Mouse (Mus musculus): ENCODE measurements around the gene C1qb. TPM values are rescaled to one million over a fixed set of nuclear protein-coding genes. Genes with fewer than 3 reads are reported as not detected.

Gene C1qb
- total RNA-seq (2021) = 10 to 100 TPM; 41.6 to 44.7 TPM
- long read RNA-seq, experiment 1, transcript C1qb-201 (3 exons, 1,088 nt) = major isoform, 63 of 67 reads
- long read RNA-seq, experiment 1, partial matches to known transcripts = 3 of 67 reads
- long read RNA-seq, experiment 1, other reads (novel, unspliced or antisense) = 1 of 67 reads
- long read RNA-seq, experiment 2, transcript C1qb-201 (3 exons, 1,088 nt) = major isoform, 24 of 27 reads
- long read RNA-seq, experiment 2, partial matches to known transcripts = 3 of 27 reads
- long read RNA-seq, experiment 2, other reads (novel, unspliced or antisense) = 0 of 27 reads

- peak in 1 of 2 experiments; percentile 32 for DNase-seq
- intact Hi-C loops (cut with DNase I) = no loop called here
Measured at GRCm38 (mm10) chr4:136886101-136886500, at the start of gene C1qb. Gene C1qb (minus strand): TSS chr4:136886187.

GRCm38 (mm10) chr4:136934746-136935613 lies 49.0 kb upstream of the C1qb start:
- DNase-seq = peak; percentile 25 to 27
- intact Hi-C loops (cut with DNase I) = no loop called here

- intact Hi-C loops (cut with DNase I) = no loop called here
- no peak for DNase-seq
Measured at GRCm38 (mm10) chr4:136930474-136930873, 44.5 kb upstream of the C1qb start.

- peak in 1 of 2 experiments; percentile 14 for DNase-seq
- intact Hi-C loops (cut with DNase I) = no loop called here
Measured at GRCm38 (mm10) chr4:136928928-136929327, 42.9 kb upstream of the C1qb start.

GRCm38 (mm10) chr4:136925804-136926203 lies 39.8 kb upstream of the C1qb start:
- DNase-seq = no peak
- intact Hi-C loops (cut with DNase I) = no loop called here

GRCm38 (mm10) chr4:136924529-136924928 lies 38.5 kb upstream of the C1qb start:
- intact Hi-C loops (cut with DNase I) = no loop called here
- DNase-seq = peak; percentile 76 to 84

- DNase-seq = no peak
- intact Hi-C loops (cut with DNase I) = no loop called here
Measured at GRCm38 (mm10) chr4:136919526-136919925, 33.5 kb upstream of the C1qb start.

GRCm38 (mm10) chr4:136918834-136919233 lies 32.8 kb upstream of the C1qb start:
- DNase-seq = no peak
- intact Hi-C loops (cut with DNase I) = no loop called here

- DNase-seq = no peak
Measured at GRCm38 (mm10) chr4:136917165-136917524, 31.2 kb upstream of the C1qb start.

GRCm38 (mm10) chr4:136916359-136917164 lies 30.6 kb upstream of the C1qb start:
- intact Hi-C loops (cut with DNase I) = no loop called here
- no peak for DNase-seq

More at GRCm38 (mm10) chr4:136917165-136917524, 31.2 kb upstream of the C1qb start:
- intact Hi-C loops (cut with DNase I) = no loop called here

GRCm38 (mm10) chr4:136912841-136913240 lies 26.9 kb upstream of the C1qb start:
- no peak for DNase-seq
- intact Hi-C loops (cut with DNase I) = no loop called here

GRCm38 (mm10) chr4:136911804-136912203 lies 25.8 kb upstream of the C1qb start:
- no peak for DNase-seq
- intact Hi-C loops (cut with DNase I) = no loop called here

- DNase-seq = no peak
- intact Hi-C loops (cut with DNase I) = no loop called here
Measured at GRCm38 (mm10) chr4:136911211-136911646, 25.2 kb upstream of the C1qb start.

- no peak for DNase-seq
- intact Hi-C loops (cut with DNase I) = loop anchor here (1.0 to 5.0 kb wide), 2 partner anchors 74 to 164 kb away; no protein-coding TSS in a partner anchor
Measured at GRCm38 (mm10) chr4:136907809-136908208, 21.8 kb upstream of the C1qb start.

GRCm38 (mm10) chr4:136907033-136907432 lies 21.0 kb upstream of the C1qb start:
- intact Hi-C loops (cut with DNase I) = loop anchor here (1.0 to 5.0 kb wide), 2 partner anchors 75 to 165 kb away; no protein-coding TSS in a partner anchor

GRCm38 (mm10) chr4:136904767-136905539 lies 19.0 kb upstream of the C1qb start:
- no peak for DNase-seq
- intact Hi-C loops (cut with DNase I) = loop anchor here (5.0 kb wide), 1 partner anchor 77 kb away; no protein-coding TSS in a partner anchor

More at GRCm38 (mm10) chr4:136907033-136907432, 21.0 kb upstream of the C1qb start:
- peak; percentile 51 to 78 for DNase-seq

GRCm38 (mm10) chr4:136899154-136899553 lies 13.2 kb upstream of the C1qb start:
- no peak for DNase-seq
- intact Hi-C loops (cut with DNase I) = no loop called here

GRCm38 (mm10) chr4:136898637-136899036 lies 12.7 kb upstream of the C1qb start, which contains the start of gene C1qa:
Gene C1qa (minus strand): TSS chr4:136898803.
- intact Hi-C loops (cut with DNase I) = no loop called here
- peak in 1 of 2 experiments; percentile 19 for DNase-seq

- DNase-seq = no peak
- intact Hi-C loops (cut with DNase I) = no loop called here
Measured at GRCm38 (mm10) chr4:136898084-136898598, 12.2 kb upstream of the C1qb start.
